23 mouse cellular contexts compared by ENCODE assay signal in the genomic region with DNA sequence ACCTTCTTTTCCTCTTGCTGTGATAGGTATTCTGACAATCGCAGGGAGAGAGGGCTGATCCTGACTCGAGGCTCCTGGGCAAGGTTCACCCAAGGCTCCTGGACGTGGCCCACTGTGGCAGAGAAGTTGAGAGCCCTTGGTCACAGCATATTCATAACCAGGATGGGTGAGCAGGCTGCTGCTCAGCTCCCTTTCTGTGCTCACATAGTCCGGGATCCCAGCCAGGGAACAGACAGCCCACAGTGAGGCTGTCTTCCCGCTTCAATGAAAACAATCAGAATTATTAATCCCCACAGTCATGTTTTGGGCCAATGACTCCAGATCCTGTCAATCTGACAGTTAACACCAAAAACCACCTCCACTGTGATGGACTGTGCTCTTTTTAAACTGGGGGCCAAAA. TPM values are rescaled to one million over a fixed set of nuclear protein-coding genes. Genes with fewer than 3 reads are reported as not detected.
DNase-seq lines count a peak whose midpoint lies in the region; ATAC-seq and TF ChIP-seq lines count a peak whose summit lies in the region.
"Had no signal": no experiment of that assay in that cellular context is flagged by ENCODE, and none has a peak within 500 bp of the region (broad histone marks: within the 10 kb centered on the region; RNA-seq: fewer than 3 reads in every experiment).

No protein-coding gene starts in this region.

- peak; percentile 44 for DNase-seq in forebrain, postnatal 0 days
- no peak for DNase-seq in forebrain, embryonic 10.5 days (ENCODE audit: extremely low spot score, low spot score)
- DNase-seq in midbrain, embryonic 11.5 days (ENCODE audit: low spot score, missing footprints) = peak; percentile 44
- DNase-seq in midbrain, embryonic 14.5 days = no peak
- peak; percentile 36 for DNase-seq in layer of hippocampus, adult 9-10 months (ENCODE audit: low spot score)
- DNase-seq in right cerebral cortex, postnatal 25 days = peak; percentile 33
- DNase-seq in embryo, embryonic 10.5 days (ENCODE audit: low spot score) = no peak
- DNase-seq in adrenal gland, postnatal 25 days = no peak
- DNase-seq: adrenal gland, postnatal 10 days; cerebellum, adult 9-10 months; heart, adult 18-20 months; lung, adult 2 months; lung, postnatal 36 days; retina, postnatal 1 day had no signal

- no peak for TF ChIP-seq CTCF in forebrain, postnatal 0 days (IDR thresholded peaks at IDR 0.05; ENCODE audit: low read depth)

- no peak overlapping the region for H3K4me3 ChIP-seq in forebrain, postnatal 0 days (ENCODE audit: low read depth, low read length)
- no peak overlapping the region for H3K4me3 ChIP-seq in forebrain, embryonic 10.5 days
- H3K4me3 ChIP-seq in midbrain, embryonic 11.5 days (ENCODE audit: low read depth, low read length) = no peak overlapping the region
- no peak overlapping the region for H3K4me3 ChIP-seq in midbrain, embryonic 14.5 days (replicated peaks; ENCODE audit: low read depth, low read length)
- H3K4me3 ChIP-seq: forebrain, embryonic 15.5 days; intestine, embryonic 15.5 days; limb, embryonic 10.5 days; midbrain, embryonic 12.5 days had no signal

- no peaks in the 10 kb centered on the region for H3K27me3 ChIP-seq in forebrain, postnatal 0 days (ENCODE audit: insufficient read depth, low read length)
- no peaks in the 10 kb centered on the region for H3K27me3 ChIP-seq in forebrain, embryonic 10.5 days (ENCODE audit: poor library complexity, severe bottlenecking)
- no peaks in the 10 kb centered on the region for H3K27me3 ChIP-seq in midbrain, embryonic 11.5 days (ENCODE audit: control insufficient read depth, insufficient read depth, low read length)
- no peaks in the 10 kb centered on the region for H3K27me3 ChIP-seq in midbrain, embryonic 14.5 days (ENCODE audit: control insufficient read depth, insufficient read depth, low read length)
- H3K27me3 ChIP-seq: forebrain, embryonic 15.5 days; intestine, embryonic 15.5 days; midbrain, embryonic 12.5 days had no signal

- H3K9ac ChIP-seq in forebrain, postnatal 0 days = no peak overlapping the region
- no peak overlapping the region for H3K9ac ChIP-seq in midbrain, embryonic 11.5 days (ENCODE audit: low read length)
- H3K9ac ChIP-seq in midbrain, embryonic 14.5 days (replicated peaks; ENCODE audit: low read length) = no peak overlapping the region
- H3K9ac ChIP-seq: forebrain, embryonic 15.5 days; intestine, embryonic 15.5 days; midbrain, embryonic 12.5 days had no signal

- WGBS in forebrain, postnatal 0 days = 66% methylated on average over 5 of the region's 5 CpGs
- WGBS in forebrain, embryonic 10.5 days = 90% methylated on average over 5 of the region's 5 CpGs
- WGBS in midbrain, embryonic 11.5 days = 83% methylated on average over 5 of the region's 5 CpGs
- WGBS in midbrain, embryonic 14.5 days = 69% methylated on average over 5 of the region's 5 CpGs

- no peak overlapping the region for H3K27ac ChIP-seq in forebrain, postnatal 0 days (ENCODE audit: low read depth, low read length)
- H3K27ac ChIP-seq in forebrain, embryonic 10.5 days = no peak overlapping the region
- H3K27ac ChIP-seq in midbrain, embryonic 11.5 days (ENCODE audit: low read depth, low read length) = no peak overlapping the region
- H3K27ac ChIP-seq in midbrain, embryonic 14.5 days (replicated peaks; ENCODE audit: low read depth, low read length) = no peak overlapping the region
- H3K27ac ChIP-seq: forebrain, embryonic 15.5 days; intestine, embryonic 15.5 days; limb, embryonic 10.5 days; midbrain, embryonic 12.5 days; stomach, postnatal 0 days had no signal

- H3K36me3 ChIP-seq in forebrain, postnatal 0 days (ENCODE audit: insufficient read depth) = no peaks in the 10 kb centered on the region
- H3K36me3 ChIP-seq in forebrain, embryonic 10.5 days (replicated peaks) = no peaks in the 10 kb centered on the region
- H3K36me3 ChIP-seq in midbrain, embryonic 11.5 days (ENCODE audit: control insufficient read depth, insufficient read depth, low read length) = no peaks in the 10 kb centered on the region
- H3K36me3 ChIP-seq in midbrain, embryonic 14.5 days (ENCODE audit: control insufficient read depth, insufficient read depth, low read length) = no peaks in the 10 kb centered on the region
- H3K36me3 ChIP-seq: forebrain, embryonic 15.5 days; intestine, embryonic 15.5 days; limb, embryonic 10.5 days; midbrain, embryonic 12.5 days had no signal

- ATAC-seq in forebrain, postnatal 0 days = no peak
- no peak for ATAC-seq in midbrain, embryonic 11.5 days (ENCODE audit: low FRiP score)
- no peak for ATAC-seq in midbrain, embryonic 14.5 days (ENCODE audit: low FRiP score, low TSS enrichment)
- ATAC-seq: forebrain, embryonic 15.5 days; intestine, embryonic 15.5 days had no signal

- no peak overlapping the region for H3K4me2 ChIP-seq in forebrain, postnatal 0 days (ENCODE audit: low read depth)
- H3K4me2 ChIP-seq in midbrain, embryonic 11.5 days = no peak overlapping the region
- no peak overlapping the region for H3K4me2 ChIP-seq in midbrain, embryonic 14.5 days (ENCODE audit: low read length)
- H3K4me2 ChIP-seq: forebrain, embryonic 15.5 days; intestine, embryonic 15.5 days; liver, embryonic 11.5 days; midbrain, embryonic 12.5 days had no signal

- H3K9me3 ChIP-seq in forebrain, postnatal 0 days (ENCODE audit: low read length) = no peaks in the 10 kb centered on the region
- no peaks in the 10 kb centered on the region for H3K9me3 ChIP-seq in forebrain, embryonic 10.5 days
- no peaks in the 10 kb centered on the region for H3K9me3 ChIP-seq in midbrain, embryonic 11.5 days (ENCODE audit: control insufficient read depth, low read length)
- no peaks in the 10 kb centered on the region for H3K9me3 ChIP-seq in midbrain, embryonic 14.5 days (ENCODE audit: control insufficient read depth, low read length)
- H3K9me3 ChIP-seq: forebrain, embryonic 15.5 days; intestine, embryonic 15.5 days; limb, embryonic 10.5 days; midbrain, embryonic 12.5 days had no signal

- H3K4me1 ChIP-seq in forebrain, postnatal 0 days (ENCODE audit: insufficient read depth) = no peaks in the 10 kb centered on the region
- H3K4me1 ChIP-seq in forebrain, embryonic 10.5 days = peaks cover 7% of the 10 kb centered on the region; the same call in 1 of the 2 replicates
- no peaks in the 10 kb centered on the region for H3K4me1 ChIP-seq in midbrain, embryonic 11.5 days (ENCODE audit: control insufficient read depth, insufficient read depth, low read length)
- H3K4me1 ChIP-seq in midbrain, embryonic 14.5 days (ENCODE audit: control insufficient read depth, insufficient read depth, low read length) = no peaks in the 10 kb centered on the region
- H3K4me1 ChIP-seq: intestine, embryonic 15.5 days; limb, embryonic 10.5 days; midbrain, embryonic 12.5 days had no signal

RNA-seq across cellular contexts. Expression of gene Ccr8, which starts 9.9 kb away (rescaled TPM):
- total RNA-seq in forebrain, postnatal 0 days (2014; rRNA removed) = not detected in 2 replicates
- not detected in 2 replicates for polyA plus RNA-seq in forebrain, postnatal 0 days (2015; fragmentation: Nextera tagmentation; extraction: Ambion mirVana)
- not detected in 2 replicates for polyA plus RNA-seq in forebrain, embryonic 10.5 days (2016; fragmentation: Nextera tagmentation; extraction: Ambion mirVana)
- polyA plus RNA-seq in midbrain, embryonic 11.5 days (2014; fragmentation: Nextera tagmentation; extraction: Ambion mirVana) = not detected in 2 replicates
- polyA plus RNA-seq in midbrain, embryonic 14.5 days (2014; fragmentation: Nextera tagmentation; extraction: Ambion mirVana) = not detected in 2 replicates
- not detected in 2 replicates for total RNA-seq in adrenal gland, postnatal 25 days (2021)
- total RNA-seq: adrenal gland, postnatal 10 days; gastrocnemius, adult 8-10 months; heart, adult 18-20 months had no signal
- polyA plus RNA-seq: forebrain, embryonic 15.5 days; hindbrain, embryonic 11.5 days; kidney, embryonic 16.5 days; limb, embryonic 10.5 days; liver, embryonic 11.5 days; midbrain, embryonic 12.5 days had no signal

RNA-seq across cellular contexts. Expression of gene Cx3cr1, which starts 12.3 kb away (rescaled TPM):
- total RNA-seq in forebrain, postnatal 0 days (2014; rRNA removed) = 11.2 and 14.7 TPM in 2 replicates
- 5.1 and 10.6 TPM in 2 replicates for polyA plus RNA-seq in forebrain, postnatal 0 days (2015; fragmentation: Nextera tagmentation; extraction: Ambion mirVana)
- 4.7 and 4.8 TPM in 2 replicates for polyA plus RNA-seq in forebrain, embryonic 10.5 days (2016; fragmentation: Nextera tagmentation; extraction: Ambion mirVana)
- polyA plus RNA-seq in midbrain, embryonic 11.5 days (2014; fragmentation: Nextera tagmentation; extraction: Ambion mirVana) = 2.9 and 4.3 TPM in 2 replicates
- polyA plus RNA-seq in midbrain, embryonic 14.5 days (2014; fragmentation: Nextera tagmentation; extraction: Ambion mirVana) = 3.4 and 5.0 TPM in 2 replicates
- total RNA-seq in adrenal gland, postnatal 25 days (2021) = 4.3 and 5.9 TPM in 2 replicates

RNA-seq across cellular contexts. Expression of gene Slc25a38, which starts 28.2 kb away (rescaled TPM):
- total RNA-seq in forebrain, postnatal 0 days (2014; rRNA removed) = 49.1 and 53.5 TPM in 2 replicates
- polyA plus RNA-seq in forebrain, postnatal 0 days (2015; fragmentation: Nextera tagmentation; extraction: Ambion mirVana) = 30.8 and 31.4 TPM in 2 replicates
- polyA plus RNA-seq in forebrain, embryonic 10.5 days (2016; fragmentation: Nextera tagmentation; extraction: Ambion mirVana) = 40.8 and 44.3 TPM in 2 replicates
- 33.9 and 36.7 TPM in 2 replicates for polyA plus RNA-seq in midbrain, embryonic 11.5 days (2014; fragmentation: Nextera tagmentation; extraction: Ambion mirVana)
- 36.8 and 43.2 TPM in 2 replicates for polyA plus RNA-seq in midbrain, embryonic 14.5 days (2014; fragmentation: Nextera tagmentation; extraction: Ambion mirVana)
- total RNA-seq in adrenal gland, postnatal 25 days (2021) = 28.7 and 37.0 TPM in 2 replicates

RNA-seq across cellular contexts. Expression of gene Rpsa, which starts 45.5 kb away (rescaled TPM):
- 2,026 and 2,688 TPM in 2 replicates for total RNA-seq in forebrain, postnatal 0 days (2014; rRNA removed)
- polyA plus RNA-seq in forebrain, postnatal 0 days (2015; fragmentation: Nextera tagmentation; extraction: Ambion mirVana) = 949 and 1,184 TPM in 2 replicates
- 1,594 and 1,616 TPM in 2 replicates for polyA plus RNA-seq in forebrain, embryonic 10.5 days (2016; fragmentation: Nextera tagmentation; extraction: Ambion mirVana)
- 1,378 and 1,482 TPM in 2 replicates for polyA plus RNA-seq in midbrain, embryonic 11.5 days (2014; fragmentation: Nextera tagmentation; extraction: Ambion mirVana)
- polyA plus RNA-seq in midbrain, embryonic 14.5 days (2014; fragmentation: Nextera tagmentation; extraction: Ambion mirVana) = 1,176 and 1,335 TPM in 2 replicates
- total RNA-seq in adrenal gland, postnatal 25 days (2021) = 585 and 720 TPM in 2 replicates

RNA-seq across cellular contexts. Expression of gene Xirp1, which starts 58.6 kb away (rescaled TPM):
- not detected in 2 replicates for total RNA-seq in forebrain, postnatal 0 days (2014; rRNA removed)
- polyA plus RNA-seq in forebrain, postnatal 0 days (2015; fragmentation: Nextera tagmentation; extraction: Ambion mirVana) = not detected in 2 replicates
- polyA plus RNA-seq in forebrain, embryonic 10.5 days (2016; fragmentation: Nextera tagmentation; extraction: Ambion mirVana) = not detected in 2 replicates
- polyA plus RNA-seq in midbrain, embryonic 11.5 days (2014; fragmentation: Nextera tagmentation; extraction: Ambion mirVana) = not detected in 2 replicates
- not detected in 2 replicates for polyA plus RNA-seq in midbrain, embryonic 14.5 days (2014; fragmentation: Nextera tagmentation; extraction: Ambion mirVana)
- 0.12 TPM in 1 of 2 replicates, not detected in the other for total RNA-seq in adrenal gland, postnatal 25 days (2021)
- polyA plus RNA-seq: forebrain, embryonic 15.5 days; hindbrain, embryonic 11.5 days; midbrain, embryonic 12.5 days had no signal

Comparison
In these comparisons a context has a peak if more than half of its experiments do, and no peak if none do; other contexts are left out.
1. DNase-seq: peak in forebrain, postnatal 0 days (single experiment), midbrain, embryonic 11.5 days (single experiment), layer of hippocampus, adult 9-10 months (single experiment) and right cerebral cortex, postnatal 25 days (single experiment); none in forebrain, embryonic 10.5 days (single experiment), midbrain, embryonic 14.5 days (single experiment), embryo, embryonic 10.5 days (single experiment) and adrenal gland, postnatal 25 days (single experiment).